Mouse (Mus musculus): Measurements from ENCODE around the gene Fam163a. TPM values are rescaled to one million over a fixed set of nuclear protein-coding genes. Genes with fewer than 3 reads are reported as not detected.

Fam163a gene
- polyA plus RNA-seq, 1 experiment from 2014 or later, result 0.61 TPM

DNA sequence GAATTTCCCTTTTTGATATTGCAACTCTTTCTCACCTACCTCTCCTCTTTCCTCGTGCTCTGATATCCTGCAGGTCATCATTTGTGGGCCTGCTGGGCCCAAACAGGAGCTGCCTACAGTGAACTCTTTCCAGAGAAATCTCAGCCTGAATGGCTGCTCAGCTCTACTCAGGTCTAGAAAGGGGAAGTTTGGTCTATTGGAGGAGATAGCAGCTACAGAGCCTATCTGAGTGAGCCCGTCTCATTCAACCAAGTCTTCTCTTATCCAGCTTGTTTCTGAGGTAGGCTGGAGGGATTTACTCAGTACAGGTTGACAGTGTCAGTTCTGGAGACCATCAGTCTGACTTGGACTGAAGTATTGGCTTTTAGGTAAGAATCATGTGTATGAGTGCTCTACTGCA lies 101.1 kb downstream of the Fam163a start:
- Histone ChIP-seq H3K27me3 (ENCODE audit: insufficient read depth, low read length) (peaks cover 17% of the 10 kb centered on the region), H3K9ac (replicated peaks; ENCODE audit: low read length) (no peak overlapping the region), H3K27ac (ENCODE audit: low read length) (no peak overlapping the region), H3K4me1 (ENCODE audit: insufficient read depth, low read length) (peaks cover 9% of the 10 kb centered on the region; the same call in 1 of the 2 replicates), H3K9me3 (ENCODE audit: low read length) (peaks cover 15% of the 10 kb centered on the region; the same call in 1 of the 2 replicates), H3K4me3 (ENCODE audit: low read length) (no peak overlapping the region), H3K4me2 (replicated peaks; ENCODE audit: low read depth, low read length) (no peak overlapping the region), H3K36me3 (ENCODE audit: insufficient read depth, low read length) (no peaks in the 10 kb centered on the region)
- WGBS, result 94% methylated on average over 2 of the region's 2 CpGs
- no peak for ATAC-seq (ENCODE audit: low FRiP score, low TSS enrichment)

DNA sequence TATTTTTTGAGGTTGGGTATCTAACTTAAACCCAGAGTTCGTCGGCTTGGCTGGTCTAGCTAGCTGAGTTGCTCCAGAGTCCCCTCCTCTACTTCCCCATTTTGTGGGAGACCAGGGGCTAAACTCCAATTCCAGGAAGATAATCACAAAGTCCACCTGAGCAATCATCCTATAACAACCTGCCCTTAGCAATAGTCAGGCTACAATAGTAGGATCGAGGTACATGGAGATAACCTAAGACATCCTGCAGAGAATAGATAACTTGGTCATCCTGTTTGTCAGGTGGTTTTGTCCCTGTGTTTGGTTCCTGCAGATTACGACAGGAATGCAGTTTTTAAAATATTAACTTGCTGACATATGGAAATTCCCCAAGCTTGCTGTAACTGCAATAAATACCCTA lies 113.0 kb downstream of the Fam163a start:
- 87% methylated on average over 4 of the region's 4 CpGs for WGBS
- no peak for ATAC-seq (ENCODE audit: low FRiP score, low TSS enrichment)
- H3K4me2 ChIP-seq (replicated peaks; ENCODE audit: low read depth, low read length), result no peak overlapping the region

DNA sequence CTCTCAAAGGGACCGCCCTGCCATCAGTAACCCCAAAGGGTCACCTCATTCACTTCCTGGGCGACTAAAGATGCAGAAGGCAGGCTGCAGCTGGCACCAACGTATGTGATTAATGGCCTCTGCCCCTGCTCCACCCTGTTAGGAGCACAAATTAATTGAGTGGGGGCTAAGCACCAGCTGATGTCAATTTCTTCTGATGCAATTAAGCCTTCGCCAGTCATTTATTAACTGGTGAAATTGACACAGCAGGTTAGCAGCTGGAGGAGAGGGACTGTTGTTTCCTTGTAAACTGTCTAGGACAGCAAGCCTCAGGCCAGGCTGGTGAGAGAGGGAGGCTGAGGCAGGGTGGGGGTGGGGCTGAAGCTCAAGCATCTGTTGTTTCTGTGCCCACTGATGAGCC lies 114.8 kb downstream of the Fam163a start:
- Histone ChIP-seq H3K4me1 (ENCODE audit: insufficient read depth, low read length) (peaks cover 5% of the 10 kb centered on the region; the same call in 1 of the 2 replicates), H3K4me2 (replicated peaks; ENCODE audit: low read depth, low read length) (no peak overlapping the region), H3K36me3 (ENCODE audit: insufficient read depth, low read length) (no peaks in the 10 kb centered on the region), H3K4me3 (ENCODE audit: low read length) (no peak overlapping the region), H3K27me3 (ENCODE audit: insufficient read depth, low read length) (peaks cover 2% of the 10 kb centered on the region), H3K9me3 (ENCODE audit: low read length) (no peaks in the 10 kb centered on the region), H3K27ac (ENCODE audit: low read length) (no peak overlapping the region), H3K9ac (replicated peaks; ENCODE audit: low read length) (no peak overlapping the region)
- ATAC-seq (ENCODE audit: low FRiP score, low TSS enrichment), result peak; percentile 66
- WGBS, result 45% methylated on average over 4 of the region's 4 CpGs

More for the DNA sequence above, 113.0 kb downstream of the Fam163a start:
- Histone ChIP-seq H3K9me3 (ENCODE audit: low read length) (no peaks in the 10 kb centered on the region), H3K4me3 (ENCODE audit: low read length) (no peak overlapping the region), H3K9ac (replicated peaks; ENCODE audit: low read length) (no peak overlapping the region), H3K4me1 (ENCODE audit: insufficient read depth, low read length) (peaks cover 5% of the 10 kb centered on the region; the same call in 1 of the 2 replicates), H3K27me3 (ENCODE audit: insufficient read depth, low read length) (peaks cover 2% of the 10 kb centered on the region; the same call in 1 of the 2 replicates), H3K36me3 (ENCODE audit: insufficient read depth, low read length) (no peaks in the 10 kb centered on the region), H3K27ac (ENCODE audit: low read length) (no peak overlapping the region)

DNA sequence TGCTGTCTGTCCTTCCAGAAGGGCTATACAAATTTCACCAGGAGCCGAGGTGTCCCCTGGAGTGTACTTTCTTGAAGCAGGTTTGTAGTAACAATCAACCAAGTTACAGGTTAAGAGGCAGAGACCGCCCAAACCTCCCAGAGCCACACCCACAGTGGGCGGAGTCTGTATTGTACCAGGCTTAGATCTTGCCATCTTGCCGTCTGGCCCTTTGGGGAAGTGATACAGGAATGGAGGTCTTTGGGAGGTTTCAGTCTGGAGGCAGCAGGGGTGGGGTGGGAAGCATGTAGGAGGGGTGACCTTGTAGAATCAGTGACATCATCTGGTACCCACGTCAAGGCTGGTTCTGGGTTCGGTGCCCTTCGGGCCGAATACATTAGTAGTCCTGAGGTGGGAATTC lies 115.3 kb downstream of the Fam163a start:
- no peak overlapping the region for H3K4me2 ChIP-seq (replicated peaks; ENCODE audit: low read depth, low read length)
- no peak overlapping the region for H3K27ac ChIP-seq (ENCODE audit: low read length)
- H3K36me3 ChIP-seq (ENCODE audit: insufficient read depth, low read length), result no peaks in the 10 kb centered on the region
- H3K9ac ChIP-seq (replicated peaks; ENCODE audit: low read length), result no peak overlapping the region
- peaks cover 2% of the 10 kb centered on the region for H3K27me3 ChIP-seq (ENCODE audit: insufficient read depth, low read length)
- WGBS, result 77% methylated on average over 8 of the region's 8 CpGs
- 0 out of 2 replicates have a peak, but pooled peaks have one; percentile 18 for ATAC-seq (ENCODE audit: low FRiP score, low TSS enrichment)
- peaks cover 5% of the 10 kb centered on the region; the same call in 1 of the 2 replicates for H3K4me1 ChIP-seq (ENCODE audit: insufficient read depth, low read length)
- no peak overlapping the region for H3K4me3 ChIP-seq (ENCODE audit: low read length)
- no peaks in the 10 kb centered on the region for H3K9me3 ChIP-seq (ENCODE audit: low read length)

DNA sequence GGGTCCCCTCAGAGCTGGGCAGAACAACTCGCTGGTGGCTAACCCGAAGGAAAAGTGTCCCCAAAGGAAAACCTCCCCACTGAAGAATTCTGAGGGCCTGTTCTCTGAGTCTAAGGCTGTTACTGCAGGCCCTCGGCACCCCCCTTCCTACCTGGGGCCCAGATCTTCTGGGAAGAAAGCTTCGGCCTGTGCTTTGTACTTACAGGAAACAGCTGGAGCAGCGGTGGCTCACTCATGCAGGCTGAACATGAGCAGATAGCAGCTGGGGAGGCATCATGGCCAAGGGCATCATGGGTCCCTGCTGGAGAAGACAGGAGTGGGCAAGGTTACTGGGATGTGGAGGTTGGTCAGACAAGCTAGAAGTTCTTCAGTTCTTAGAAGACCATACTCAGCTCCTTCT lies 117.2 kb downstream of the Fam163a start:
- no peak for ATAC-seq (ENCODE audit: low FRiP score, low TSS enrichment)
- Histone ChIP-seq H3K27ac (ENCODE audit: low read length) (no peak overlapping the region), H3K36me3 (ENCODE audit: insufficient read depth, low read length) (no peaks in the 10 kb centered on the region), H3K9me3 (ENCODE audit: low read length) (no peaks in the 10 kb centered on the region), H3K4me1 (ENCODE audit: insufficient read depth, low read length) (peaks cover 5% of the 10 kb centered on the region; the same call in 1 of the 2 replicates), H3K27me3 (ENCODE audit: insufficient read depth, low read length) (peaks cover 2% of the 10 kb centered on the region), H3K4me2 (replicated peaks; ENCODE audit: low read depth, low read length) (no peak overlapping the region), H3K9ac (replicated peaks; ENCODE audit: low read length) (no peak overlapping the region), H3K4me3 (ENCODE audit: low read length) (no peak overlapping the region)
- 71% methylated on average over 5 of the region's 5 CpGs for WGBS

DNA sequence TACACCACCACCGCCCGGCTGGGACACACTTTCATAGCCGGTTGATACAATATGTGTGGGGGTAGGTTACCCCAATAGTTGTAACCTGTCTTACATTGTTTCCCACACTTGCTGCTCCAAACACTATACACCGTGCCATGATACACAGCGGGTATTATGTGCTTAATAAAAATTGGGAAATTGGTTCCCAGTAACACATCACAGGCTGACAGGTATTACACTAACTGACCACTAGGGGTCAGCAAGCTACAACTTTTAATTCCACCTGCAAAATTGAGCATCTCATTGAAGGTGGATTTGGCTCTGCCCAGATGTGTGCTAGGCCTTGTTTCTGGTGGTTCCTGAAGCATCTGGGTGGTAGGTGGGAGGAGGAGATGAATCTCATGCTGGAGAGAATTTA lies 119.1 kb downstream of the Fam163a start:
- Histone ChIP-seq H3K9ac (replicated peaks; ENCODE audit: low read length) (no peak overlapping the region), H3K36me3 (ENCODE audit: insufficient read depth, low read length) (no peaks in the 10 kb centered on the region), H3K27me3 (ENCODE audit: insufficient read depth, low read length) (no peaks in the 10 kb centered on the region; the same call in 1 of the 2 replicates), H3K9me3 (ENCODE audit: low read length) (no peaks in the 10 kb centered on the region), H3K27ac (ENCODE audit: low read length) (no peak overlapping the region), H3K4me1 (ENCODE audit: insufficient read depth, low read length) (peaks cover 5% of the 10 kb centered on the region; the same call in 1 of the 2 replicates), H3K4me2 (replicated peaks; ENCODE audit: low read depth, low read length) (no peak overlapping the region), H3K4me3 (ENCODE audit: low read length) (no peak overlapping the region)
- WGBS, result 56% methylated on average over 5 of the region's 5 CpGs
- ATAC-seq (ENCODE audit: low FRiP score, low TSS enrichment), result no peak

DNA sequence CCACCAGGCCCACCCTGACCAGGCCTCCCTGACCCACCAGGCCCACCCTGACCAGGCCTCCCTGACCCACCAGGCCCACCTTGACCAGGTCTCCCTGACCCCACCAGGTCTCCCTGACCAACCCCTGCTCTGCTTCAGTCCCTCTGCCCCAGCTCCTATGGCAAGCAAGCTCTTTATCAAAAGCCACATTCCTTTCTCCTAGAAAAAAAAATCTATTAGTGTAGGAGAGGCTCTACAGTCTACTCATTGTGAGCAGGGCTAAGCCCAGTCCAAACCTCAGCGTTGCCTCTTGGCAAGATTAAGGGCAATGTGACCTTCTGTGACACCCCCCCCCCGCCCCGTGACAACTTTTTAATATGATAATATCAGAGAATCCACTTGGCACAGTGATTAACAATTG lies 120.2 kb downstream of the Fam163a start:
- H3K9me3 ChIP-seq (ENCODE audit: low read length), result no peaks in the 10 kb centered on the region
- H3K4me1 ChIP-seq (ENCODE audit: insufficient read depth, low read length), result no peaks in the 10 kb centered on the region
- no peak overlapping the region for H3K9ac ChIP-seq (replicated peaks; ENCODE audit: low read length)
- no peaks in the 10 kb centered on the region for H3K36me3 ChIP-seq (ENCODE audit: insufficient read depth, low read length)
- H3K4me3 ChIP-seq (ENCODE audit: low read length), result no peak overlapping the region
- WGBS, result 71% methylated on average over 3 of the region's 3 CpGs
- no peaks in the 10 kb centered on the region; the same call in 1 of the 2 replicates for H3K27me3 ChIP-seq (ENCODE audit: insufficient read depth, low read length)
- H3K4me2 ChIP-seq (replicated peaks; ENCODE audit: low read depth, low read length), result no peak overlapping the region
- ATAC-seq (ENCODE audit: low FRiP score, low TSS enrichment), result no peak
- H3K27ac ChIP-seq (ENCODE audit: low read length), result no peak overlapping the region

DNA sequence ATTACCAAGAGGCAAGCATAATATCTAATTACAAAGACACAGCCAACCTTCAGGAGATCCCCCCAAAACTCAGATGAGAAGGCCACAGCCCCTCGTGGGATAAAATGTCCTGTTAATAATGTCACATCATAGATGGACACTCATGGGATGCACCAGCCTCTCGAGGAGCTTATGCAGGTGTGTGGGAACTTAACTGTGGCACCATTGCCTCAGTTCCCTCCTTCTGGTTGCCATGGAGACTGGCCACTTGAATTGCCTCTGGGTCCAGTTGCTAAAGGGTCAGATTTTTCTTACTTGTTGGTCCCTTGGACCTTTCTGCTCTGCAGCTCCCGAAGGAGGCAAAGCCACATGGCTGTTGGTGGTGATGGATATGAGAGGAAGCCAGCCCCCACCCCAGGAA lies 127.2 kb downstream of the Fam163a start:
- Histone ChIP-seq H3K4me2 (replicated peaks; ENCODE audit: low read depth, low read length) (no peak overlapping the region), H3K9ac (replicated peaks; ENCODE audit: low read length) (no peak overlapping the region), H3K27me3 (ENCODE audit: insufficient read depth, low read length) (no peaks in the 10 kb centered on the region), H3K9me3 (ENCODE audit: low read length) (no peaks in the 10 kb centered on the region), H3K27ac (ENCODE audit: low read length) (no peak overlapping the region), H3K4me1 (ENCODE audit: insufficient read depth, low read length) (peaks cover 6% of the 10 kb centered on the region; the same call in 1 of the 2 replicates), H3K36me3 (ENCODE audit: insufficient read depth, low read length) (no peaks in the 10 kb centered on the region), H3K4me3 (ENCODE audit: low read length) (no peak overlapping the region)
- no peak for ATAC-seq (ENCODE audit: low FRiP score, low TSS enrichment)
- 52% methylated on average over 3 of the region's 3 CpGs for WGBS

DNA sequence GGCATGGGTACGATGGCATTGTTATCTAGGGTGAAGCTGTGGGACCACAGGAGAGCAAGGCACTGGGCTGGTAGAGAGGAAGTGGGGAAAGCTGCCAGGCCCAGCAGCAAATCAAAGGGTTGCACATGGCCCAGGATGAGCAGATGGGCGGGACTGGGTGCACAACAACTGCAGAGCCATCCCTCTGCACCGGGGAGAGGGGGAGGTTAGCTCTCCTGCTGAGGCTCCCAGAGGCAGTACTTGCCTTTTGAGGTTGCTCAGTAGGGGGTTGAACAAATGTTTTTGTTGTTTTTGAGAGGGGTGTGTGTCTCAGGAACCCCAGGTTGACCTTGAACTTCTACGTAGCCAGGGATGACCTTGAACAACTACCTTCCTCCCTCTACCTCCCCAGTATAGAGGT lies 128.4 kb downstream of the Fam163a start:
- 51% methylated on average over 4 of the region's 4 CpGs for WGBS

DNA sequence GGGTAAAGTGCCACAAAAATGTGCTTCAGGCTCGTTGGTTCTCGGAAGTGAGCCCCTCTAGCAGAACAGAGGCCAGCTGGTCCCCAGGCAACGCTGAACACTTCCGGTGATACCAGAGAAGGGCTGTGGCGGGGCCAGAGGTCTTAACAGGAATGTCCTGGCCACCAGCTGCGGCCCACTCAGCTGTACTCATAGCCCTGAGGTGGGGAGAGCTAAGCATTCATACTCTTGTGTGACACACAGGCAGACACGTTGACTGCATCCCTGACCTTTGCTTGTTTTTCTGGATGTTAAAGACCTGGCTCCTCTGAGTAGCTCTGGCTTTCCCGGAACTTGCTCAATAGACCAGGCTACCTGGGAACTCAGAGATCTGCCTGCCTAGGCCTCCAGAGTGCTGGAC lies 130.3 kb downstream of the Fam163a start:
- ATAC-seq (ENCODE audit: low FRiP score, low TSS enrichment), result peak; percentile 65
- H3K4me1 ChIP-seq (ENCODE audit: insufficient read depth, low read length), result peaks cover 6% of the 10 kb centered on the region; the same call in 1 of the 2 replicates
- no peak overlapping the region for H3K9ac ChIP-seq (replicated peaks; ENCODE audit: low read length)
- no peak overlapping the region for H3K27ac ChIP-seq (ENCODE audit: low read length)
- H3K4me3 ChIP-seq (ENCODE audit: low read length), result no peak overlapping the region
- no peaks in the 10 kb centered on the region for H3K36me3 ChIP-seq (ENCODE audit: insufficient read depth, low read length)
- H3K27me3 ChIP-seq (ENCODE audit: insufficient read depth, low read length), result no peaks in the 10 kb centered on the region
- H3K4me2 ChIP-seq (replicated peaks; ENCODE audit: low read depth, low read length), result no peak overlapping the region
- H3K9me3 ChIP-seq (ENCODE audit: low read length), result no peaks in the 10 kb centered on the region
- 23% methylated on average over 8 of the region's 8 CpGs for WGBS

More for the DNA sequence above, 128.4 kb downstream of the Fam163a start:
- Histone ChIP-seq H3K36me3 (ENCODE audit: insufficient read depth, low read length) (no peaks in the 10 kb centered on the region), H3K27ac (ENCODE audit: low read length) (no peak overlapping the region), H3K4me3 (ENCODE audit: low read length) (no peak overlapping the region), H3K9ac (replicated peaks; ENCODE audit: low read length) (no peak overlapping the region), H3K4me2 (replicated peaks; ENCODE audit: low read depth, low read length) (no peak overlapping the region), H3K4me1 (ENCODE audit: insufficient read depth, low read length) (peaks cover 6% of the 10 kb centered on the region; the same call in 1 of the 2 replicates), H3K9me3 (ENCODE audit: low read length) (no peaks in the 10 kb centered on the region), H3K27me3 (ENCODE audit: insufficient read depth, low read length) (no peaks in the 10 kb centered on the region)
- ATAC-seq (ENCODE audit: low FRiP score, low TSS enrichment), result no peak
